Mouse (Mus musculus) brain, embryonic 14.5 days (tissue): ENCODE measurements around the gene Dpep2nb. TPM values are rescaled to one million over a fixed set of nuclear protein-coding genes. Genes with fewer than 3 reads are reported as not detected.

Experiments
- DNase-seq: peaks from one replicate; pipeline ENCODE4 v3.0.0-alpha.2; 2011; ENCODE audit warnings: low read depth
- CTCF ChIP-seq: fragments of 200-500 bp; IDR thresholded peaks from 2 replicates; pipeline ENCODE4 v1.5.1; 2012; ENCODE audit warnings: inconsistent platforms, mild to moderate bottlenecking, moderate library complexity, borderline replicate concordance; ENCODE audit not compliant: insufficient read depth, insufficient read length; ENCODE audit errors: extremely low read depth
- POLR2A ChIP-seq: fragments of 200-500 bp; IDR thresholded peaks from 2 replicates; pipeline ENCODE4 v1.6.1; 2012; ENCODE audit warnings: mild to moderate bottlenecking, inconsistent platforms, borderline replicate concordance; ENCODE audit not compliant: poor library complexity, insufficient read depth, insufficient read length, severe bottlenecking; ENCODE audit errors: extremely low read depth
- polyA plus RNA-seq: library from polyadenylated mRNA; depleted of rRNA; stranded (reverse); fragments of >200 nt; gene quantifications from 2 replicates; pipeline ENCODE4 v1.2.3, GENCODE M21; 2012

Gene Dpep2nb
- polyA plus RNA-seq, 1 experiment: not detected

GRCm38 (mm10) chr8:105975363-105975762 lies 30.4 kb downstream of the Dpep2nb start:
- TF ChIP-seq CTCF (peak; percentile 13; the same call in 1 of the 2 replicates), POLR2A (no peak)
- no peak for DNase-seq

GRCm38 (mm10) chr8:105971019-105971720 lies 34.6 kb downstream of the Dpep2nb start:
- no peak for DNase-seq
- TF ChIP-seq CTCF (no peak), POLR2A (no peak)

GRCm38 (mm10) chr8:105969367-105969766 lies 36.4 kb downstream of the Dpep2nb start:
- DNase-seq: no peak
- no peak for TF ChIP-seq CTCF
- TF ChIP-seq POLR2A: no peak

- TF ChIP-seq CTCF: no peak
- no peak for TF ChIP-seq POLR2A
- peak; percentile 17 for DNase-seq
These were observed 39.0 kb downstream of the Dpep2nb start for GRCm38 (mm10) chr8:105966692-105967311.

GRCm38 (mm10) chr8:105965905-105966341 lies 39.9 kb downstream of the Dpep2nb start, which contains the start of gene Slc12a4:
TSS of gene Slc12a4 (minus strand) at chr8:105966097.
- TF ChIP-seq CTCF (no peak), POLR2A (peak; percentile 73)
- DNase-seq: peak; percentile 77

- TF ChIP-seq POLR2A: no peak
- TF ChIP-seq CTCF: no peak
- peak; percentile 32 for DNase-seq
These were observed 40.4 kb downstream of the Dpep2nb start for GRCm38 (mm10) chr8:105965266-105965904.

- no peak for DNase-seq
These were observed 41.1 kb downstream of the Dpep2nb start for GRCm38 (mm10) chr8:105964506-105965265.

GRCm38 (mm10) chr8:105961536-105961935 lies 44.2 kb downstream of the Dpep2nb start:
- no peak for DNase-seq
- TF ChIP-seq POLR2A (no peak), CTCF (no peak)

More at GRCm38 (mm10) chr8:105964506-105965265, 41.1 kb downstream of the Dpep2nb start:
- TF ChIP-seq CTCF (no peak), POLR2A (no peak)

GRCm38 (mm10) chr8:105961101-105961500 lies 44.7 kb downstream of the Dpep2nb start:
- DNase-seq: no peak
- TF ChIP-seq POLR2A (no peak), CTCF (no peak)

GRCm38 (mm10) chr8:105959350-105959749 lies 46.4 kb downstream of the Dpep2nb start:
- DNase-seq: peak; percentile 3
- TF ChIP-seq POLR2A: no peak

GRCm38 (mm10) chr8:105957813-105958212 lies 48.0 kb downstream of the Dpep2nb start:
- no peak for TF ChIP-seq CTCF
- no peak for TF ChIP-seq POLR2A
- no peak for DNase-seq
